Mouse (Mus musculus): Measurements from ENCODE around the gene Cmip. TPM values are rescaled to one million over a fixed set of nuclear protein-coding genes. Genes with fewer than 3 reads are reported as not detected.
"Not testable (repeated sequence)": the region's sequence is repeated elsewhere in the genome, so short reads cannot be mapped to it uniquely, and the experiment has no call there.

Cmip gene
- total RNA-seq, 2 experiments from 2014 or later: 18.7 to 23.7 TPM

DNA sequence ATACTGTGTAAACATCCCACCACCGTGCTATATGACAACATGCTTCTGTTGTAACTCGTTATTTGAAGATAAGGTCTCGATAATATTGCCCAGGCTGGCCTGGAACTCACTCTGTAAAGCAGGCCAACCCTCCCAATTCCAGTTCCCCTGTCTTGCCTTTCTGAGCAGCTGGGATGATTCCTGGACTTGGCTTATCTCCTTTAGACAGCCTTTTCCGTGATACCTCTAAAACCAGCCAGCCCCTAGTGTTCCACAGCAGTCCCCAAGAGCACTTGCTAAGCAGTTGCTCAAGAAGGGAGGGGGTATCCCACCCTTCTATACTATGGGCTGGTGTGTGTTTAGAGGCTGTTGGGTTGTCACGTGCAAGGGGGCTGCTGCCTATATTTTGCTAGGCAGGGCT is 165.0 kb downstream of the Cmip start:
- no peak for DNase-seq

GRCm38 (mm10) chr8:117422343-117422742 is 165.5 kb downstream of the Cmip start:
- DNase-seq: no peak

- peak; percentile 82 for DNase-seq
Measured at GRCm38 (mm10) chr8:117423029-117423428, 166.2 kb downstream of the Cmip start.

GRCm38 (mm10) chr8:117427816-117428215 is 171.0 kb downstream of the Cmip start:
- DNase-seq: not testable (repeated sequence)

- DNase-seq: no peak
Measured at GRCm38 (mm10) chr8:117428524-117429162, 171.8 kb downstream of the Cmip start.

DNA sequence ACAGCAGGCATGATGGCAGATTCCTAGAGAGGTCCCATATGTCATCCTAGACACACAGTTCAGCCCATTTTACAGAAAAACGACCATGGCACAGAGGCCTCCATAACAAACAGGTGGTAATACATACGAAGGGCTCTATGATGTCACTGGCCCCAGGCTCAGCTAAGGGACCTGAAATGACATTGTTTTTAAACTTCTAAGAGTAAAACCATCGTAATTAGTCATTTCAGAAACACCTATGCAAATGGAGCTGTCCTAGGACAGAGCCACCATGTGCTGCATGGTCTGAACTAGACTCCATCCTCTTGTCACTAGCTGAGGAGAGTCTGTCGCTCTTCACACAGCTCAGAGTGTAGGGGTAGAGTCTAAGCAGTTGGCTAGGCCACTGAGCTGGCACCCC is 173.8 kb downstream of the Cmip start:
- no peak for DNase-seq

GRCm38 (mm10) chr8:117431554-117431953 is 174.7 kb downstream of the Cmip start:
- DNase-seq: no peak

DNA sequence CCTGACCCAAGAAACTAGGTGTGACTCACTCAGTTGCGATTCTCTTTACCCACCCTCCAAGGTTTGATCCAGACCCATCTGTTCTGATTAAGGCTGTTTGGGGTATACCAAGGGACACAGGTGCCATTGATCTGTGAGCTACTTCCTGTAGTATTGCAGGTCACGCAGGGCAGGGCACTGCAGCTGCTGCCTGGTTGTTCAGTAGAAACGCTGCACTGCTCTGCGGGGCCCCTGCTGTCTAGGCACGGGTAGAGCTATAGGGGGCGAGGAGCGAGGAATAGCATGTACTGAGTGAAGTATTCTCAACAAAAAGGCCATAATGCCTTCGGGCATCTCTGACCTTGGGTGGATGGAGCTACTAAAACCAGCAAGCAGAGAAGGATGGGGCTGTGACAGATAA is 175.2 kb downstream of the Cmip start:
- DNase-seq: no peak

- no peak for DNase-seq
Measured at GRCm38 (mm10) chr8:117433968-117434367, 177.1 kb downstream of the Cmip start.

DNA sequence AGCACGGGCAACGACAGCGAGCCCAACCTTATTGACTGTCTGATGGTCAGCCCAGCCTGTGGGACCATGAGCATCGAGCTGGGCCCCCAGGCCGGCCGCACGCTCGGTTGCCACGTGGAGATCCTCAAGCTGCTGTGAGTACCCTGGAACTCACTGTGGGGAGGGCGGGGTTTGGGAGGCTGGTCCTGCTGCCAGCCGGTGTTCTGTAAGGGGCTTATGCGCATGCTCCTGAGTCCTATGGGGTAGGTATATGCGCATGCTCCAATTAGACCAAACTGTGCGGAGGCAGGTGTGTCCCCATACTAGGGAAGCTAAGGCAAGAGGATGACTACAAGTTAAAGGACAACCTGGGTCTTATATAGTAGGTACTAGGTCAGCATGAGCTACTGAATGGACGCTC is 179.9 kb downstream of the Cmip start:
- DNase-seq: no peak

DNA sequence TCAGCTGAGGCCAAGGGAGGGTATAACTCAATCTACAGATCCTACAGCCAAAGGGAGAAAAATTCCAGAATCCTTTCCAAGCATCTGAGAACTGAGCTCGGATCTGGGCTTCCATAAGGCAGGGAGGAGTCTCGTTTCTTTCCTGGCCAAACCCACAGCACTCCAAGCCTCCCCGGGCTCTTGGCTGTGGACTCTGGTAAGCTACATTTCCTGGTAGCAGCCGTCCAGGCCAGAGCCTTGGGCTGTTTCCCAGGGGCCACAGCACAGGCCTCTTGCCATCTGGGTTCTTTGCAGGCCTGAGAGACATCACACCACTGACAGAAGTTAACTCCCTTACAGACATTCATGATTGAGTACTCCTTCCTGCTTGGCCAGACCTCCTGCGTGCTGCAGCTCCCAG is 180.8 kb downstream of the Cmip start:
- peak; percentile 54 for DNase-seq

DNA sequence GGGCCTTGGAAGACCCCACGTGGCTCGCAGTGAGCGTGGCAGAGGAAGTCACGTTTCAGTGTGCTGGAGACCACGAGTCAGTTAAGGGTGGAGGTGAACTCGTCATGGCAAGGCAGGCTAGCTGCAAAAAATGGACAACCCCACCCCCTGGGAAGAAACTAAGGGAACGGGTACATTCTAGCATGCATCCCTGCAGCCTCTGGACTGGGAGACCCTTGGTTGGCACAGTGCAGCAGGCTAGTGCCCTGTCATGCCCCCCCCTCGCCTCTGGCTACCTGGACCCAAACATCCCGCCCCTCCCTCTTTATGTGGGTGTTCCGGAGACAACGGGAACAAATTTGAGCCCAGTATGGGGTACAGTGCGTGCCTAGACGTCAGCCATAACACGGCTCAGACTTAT is 183.5 kb downstream of the Cmip start:
- DNase-seq: no peak

DNA sequence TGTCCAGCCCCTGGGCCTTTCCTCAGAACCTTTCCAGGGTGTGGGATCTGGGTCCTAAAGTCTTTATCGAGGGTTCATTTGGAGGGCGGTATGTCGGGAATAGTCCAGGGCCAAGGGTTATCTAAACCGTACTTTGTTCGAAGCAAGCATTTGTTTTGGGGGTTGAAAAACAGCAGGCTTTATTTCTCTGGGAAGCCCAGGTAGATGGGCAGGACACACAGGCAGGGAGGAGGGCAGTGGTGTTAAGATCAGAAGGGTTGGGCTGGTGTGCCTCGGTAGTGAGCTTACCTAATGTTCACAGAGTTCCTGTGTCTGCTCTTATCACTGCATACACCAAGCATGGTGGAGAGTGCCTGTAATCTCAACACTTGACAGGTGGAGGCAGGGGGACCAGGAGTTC is 183.9 kb downstream of the Cmip start:
- DNase-seq: no peak

DNA sequence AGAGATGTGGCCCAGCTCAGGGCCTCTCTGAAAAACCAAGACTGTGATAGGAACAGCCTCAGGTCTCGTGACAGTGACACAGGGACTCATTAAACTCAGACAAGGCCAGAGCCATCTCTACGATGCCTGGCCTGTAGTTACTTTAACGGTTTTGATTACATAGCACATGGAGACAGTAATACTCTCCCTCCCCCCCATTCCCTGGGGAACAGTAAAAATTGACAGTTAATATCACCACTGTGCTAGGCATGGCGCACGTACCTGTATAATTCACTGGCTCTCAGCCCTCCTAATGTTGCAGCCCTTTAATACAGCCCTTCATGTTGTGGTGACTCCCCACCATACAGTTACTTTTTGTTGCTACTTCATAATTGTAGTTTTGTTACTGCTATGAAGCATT is 188.6 kb downstream of the Cmip start:
- no peak for DNase-seq

- no peak for DNase-seq
Measured at GRCm38 (mm10) chr8:117446344-117446997, 189.6 kb downstream of the Cmip start.

- no peak for DNase-seq
Measured at GRCm38 (mm10) chr8:117451072-117451471, 194.2 kb downstream of the Cmip start.

DNA sequence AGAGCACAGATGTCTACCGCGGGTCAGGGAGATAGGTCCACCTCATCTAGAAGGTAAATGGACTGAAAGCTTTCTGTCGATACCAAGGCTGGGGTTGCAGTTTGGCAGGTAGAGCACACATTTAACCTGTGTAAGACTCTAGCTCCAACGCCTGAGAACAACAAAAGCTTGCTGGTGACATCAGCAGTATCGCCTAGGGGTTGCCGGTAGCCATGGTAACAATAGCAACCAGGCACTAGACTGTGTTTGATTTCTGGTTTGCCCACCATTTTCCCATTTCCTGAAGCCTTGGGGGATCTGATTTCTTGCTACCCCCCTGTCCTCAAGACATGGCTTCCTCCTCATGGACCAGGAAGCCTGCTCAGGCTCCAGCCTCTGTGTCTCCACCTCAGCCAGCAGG is 197.1 kb downstream of the Cmip start:
- no peak for DNase-seq

DNA sequence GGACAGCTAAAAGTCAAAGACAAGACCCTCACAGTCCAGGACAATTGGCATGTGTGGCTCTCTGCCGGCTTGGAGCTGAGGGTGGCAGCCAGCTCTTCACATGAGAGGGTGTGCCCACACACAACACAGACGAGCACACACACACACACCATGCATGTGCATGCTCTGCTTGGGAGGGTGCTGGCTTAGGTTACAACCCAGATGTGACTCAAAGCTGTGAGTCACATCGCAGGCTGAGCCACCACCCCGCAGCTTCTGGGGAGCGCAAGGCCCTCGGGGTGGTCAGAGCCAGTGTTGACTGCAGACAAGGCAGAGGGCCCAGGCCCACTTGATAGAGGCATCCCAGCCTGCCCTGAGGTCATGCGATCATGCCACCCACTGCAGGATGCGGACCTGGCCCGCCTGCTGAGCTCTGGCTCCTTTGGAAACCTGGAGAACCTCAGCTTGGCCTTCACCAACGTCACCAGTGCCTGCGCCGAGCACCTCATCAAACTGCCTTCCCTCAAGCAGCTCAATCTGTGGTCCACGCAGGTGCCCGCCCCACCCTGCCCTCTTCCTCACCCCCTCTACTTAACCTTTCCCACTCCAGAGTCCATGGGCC is 197.8 kb downstream of the Cmip start:
- DNase-seq: no peak

DNA sequence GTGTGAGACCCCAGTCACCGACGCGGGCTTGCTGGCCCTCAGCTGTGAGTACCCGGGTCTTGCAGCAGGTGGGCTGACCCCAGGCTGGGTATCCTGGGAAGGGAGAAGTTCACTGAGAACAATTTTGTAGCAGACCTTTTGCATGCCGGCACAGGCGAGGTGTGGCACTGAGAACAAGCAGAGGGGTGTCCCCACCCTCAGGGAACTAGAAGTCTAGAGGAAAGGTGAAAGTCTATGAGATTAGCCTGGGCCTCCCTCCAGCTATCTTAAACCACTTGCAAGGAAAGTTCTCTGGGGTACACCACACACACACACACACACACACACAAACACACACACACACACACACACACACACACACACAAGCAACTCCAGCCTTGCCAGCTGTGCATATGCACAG is 198.8 kb downstream of the Cmip start:
- DNase-seq: no peak

GRCm38 (mm10) chr8:117458440-117458839 is 201.6 kb downstream of the Cmip start:
- no peak for DNase-seq

- DNase-seq: no peak
Measured at GRCm38 (mm10) chr8:117462701-117463284, 205.9 kb downstream of the Cmip start.

DNA sequence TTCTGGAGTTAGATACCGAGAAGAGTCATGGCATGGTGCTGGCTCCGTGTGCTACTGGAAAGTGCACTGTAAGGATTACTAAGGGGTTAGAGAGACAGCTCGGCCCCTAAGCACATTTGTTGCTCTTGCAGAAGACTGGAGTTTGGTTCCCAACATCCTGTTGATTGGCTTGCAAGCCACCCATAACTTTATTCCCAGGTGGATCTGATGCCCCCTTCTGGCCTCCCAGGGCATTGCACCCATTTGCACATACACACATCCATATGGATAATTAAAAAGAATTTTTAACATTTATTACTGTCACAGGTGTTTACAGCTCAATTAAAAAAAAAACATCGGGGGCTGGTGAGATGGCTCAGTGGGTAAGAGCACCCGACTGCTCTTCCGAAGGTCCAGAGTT is 207.7 kb downstream of the Cmip start:
- peak; percentile 29 for DNase-seq

DNA sequence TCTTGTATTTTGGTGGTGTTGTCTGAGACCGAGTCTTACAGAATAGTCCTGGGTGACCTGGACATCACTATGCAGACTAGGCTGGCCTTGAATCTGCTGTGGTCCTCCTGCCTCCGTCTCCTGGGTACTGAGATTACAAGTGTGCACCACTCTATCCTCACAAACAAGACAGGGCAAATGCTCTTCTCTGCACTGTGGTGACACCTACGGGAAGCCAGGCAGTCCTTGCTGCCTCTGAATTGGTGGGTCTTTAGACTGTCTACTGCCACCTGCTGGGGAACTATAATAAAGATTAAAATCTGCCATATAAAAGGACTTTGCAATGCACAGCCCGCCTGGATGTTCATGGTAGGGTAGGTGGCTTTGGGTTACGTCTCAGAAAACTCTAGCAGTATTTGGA is 208.4 kb downstream of the Cmip start:
- DNase-seq: peak; percentile 47

GRCm38 (mm10) chr8:117467466-117467865 is 210.6 kb downstream of the Cmip start:
- DNase-seq: no peak
